Mouse (Mus musculus) neural tube, embryonic 14.5 days (tissue): ENCODE results near the gene Smim20. TPM values are rescaled to one million over a fixed set of nuclear protein-coding genes. Genes with fewer than 3 reads are reported as not detected.

ENCODE experiments used
- ATAC-seq: fragments of 200-750 bp; cut with Nextera tagmentation; 2 replicates; pipeline ENCODE4 v1.8.0; 2017; ENCODE audit warnings: low read depth, mild to moderate bottlenecking, moderate TSS enrichment, moderate library complexity
- H3K27ac ChIP-seq: fragments of 300-500 bp; sonication (generic); 2 replicates; pipeline ENCODE4 v1.5.1; 2014; ENCODE audit warnings: low read depth, mild to moderate bottlenecking, control low read depth, low read length, moderate library complexity, mixed read lengths
- H3K27me3 ChIP-seq: fragments of 300-500 bp; sonication (generic); 2 replicates; pipeline ENCODE4 v1.6.1; 2014; ENCODE audit warnings: low read length; ENCODE audit not compliant: control insufficient read depth, insufficient read depth
- H3K36me3 ChIP-seq: fragments of 300-500 bp; sonication (generic); 2 replicates; pipeline ENCODE4 v1.6.1; 2014; ENCODE audit warnings: low read length, mixed read lengths; ENCODE audit not compliant: control insufficient read depth, insufficient read depth
- H3K4me1 ChIP-seq: fragments of 300-500 bp; sonication (generic); 2 replicates; pipeline ENCODE4 v1.6.1; 2014; ENCODE audit warnings: low read length; ENCODE audit not compliant: control insufficient read depth, insufficient read depth
- H3K4me2 ChIP-seq: fragments of 300-500 bp; sonication (generic); 2 replicates; pipeline ENCODE4 v1.6.1; 2014; ENCODE audit warnings: mild to moderate bottlenecking, low read depth, low read length, control low read depth
- H3K4me3 ChIP-seq: fragments of 300-500 bp; sonication (generic); 2 replicates; pipeline ENCODE4 v1.5.1; 2014; ENCODE audit warnings: low read depth, low read length, control low read depth, mixed read lengths
- H3K9ac ChIP-seq: fragments of 300-500 bp; sonication (generic); replicated peaks from 2 replicates; pipeline ENCODE4 v1.6.1; 2014; ENCODE audit warnings: low read depth, mild to moderate bottlenecking, control low read depth, low read length, mixed read lengths
- H3K9me3 ChIP-seq: fragments of 300-500 bp; sonication (generic); 2 replicates; pipeline ENCODE4 v1.6.1; 2016; ENCODE audit warnings: low read length; ENCODE audit not compliant: control insufficient read depth
- WGBS: fragments of 180-500 bp; shearing (Covaris S2); extraction: QIAGEN DNeasy Blood & Tissue Kit; methylation state at CpG from one replicate; pipeline ENCODE4 v1.1.7; 2014; 5-methylcytosine and 5-hydroxymethylcytosine counted together
- polyA plus RNA-seq: library from polyadenylated mRNA; unstranded; fragments of >200 nt; fragmentation: Nextera tagmentation; extraction: Ambion mirVana; gene quantifications from 2 replicates; pipeline ENCODE4 v1.2.1, GENCODE M21; 2014

Smim20 gene
- polyA plus RNA-seq, 1 experiment from 2014 or later: 93.4 TPM

DNA sequence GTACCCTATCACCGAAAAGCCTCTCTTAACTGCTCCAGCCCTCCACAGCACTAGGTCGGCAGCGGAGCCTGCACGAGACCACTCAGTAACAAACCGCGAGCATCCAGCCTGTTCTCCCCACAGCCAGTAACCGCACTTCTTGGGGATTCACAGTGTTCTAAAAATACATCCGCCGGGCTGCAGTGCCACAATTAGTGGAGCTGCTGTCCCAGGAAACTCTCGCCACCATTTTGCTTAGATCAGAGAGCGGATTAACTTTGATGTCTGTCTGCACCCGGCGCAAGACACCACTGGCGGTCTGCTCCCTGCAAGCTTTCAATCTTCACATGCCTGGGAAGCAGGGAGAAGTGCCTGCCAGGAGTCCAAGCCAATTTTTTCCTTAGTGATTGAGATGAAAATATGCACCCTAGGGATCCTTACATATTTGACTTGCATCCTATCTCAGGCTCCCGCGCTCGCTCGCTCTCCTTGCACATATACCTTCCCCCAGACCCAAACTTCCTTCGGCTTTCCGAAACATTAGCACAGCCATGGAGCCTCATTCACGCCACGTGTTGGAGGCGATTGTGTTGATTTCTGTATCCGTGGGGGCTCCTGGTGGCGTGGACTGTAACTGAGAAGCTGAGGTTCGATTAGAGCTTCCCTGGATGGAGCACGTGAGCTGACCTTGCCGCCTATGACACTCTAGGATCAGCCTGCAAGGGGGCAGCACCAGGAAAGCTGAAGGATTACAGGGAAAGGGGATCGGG lies 8.7 kb upstream of the Smim20 start:
- peak overlapping the region; percentile 79 for H3K4me2 ChIP-seq
- H3K9ac ChIP-seq: 0 out of 2 replicates have a peak overlapping the region, but pooled peaks have one; percentile 8
- H3K9me3 ChIP-seq: no peaks in the 10 kb centered on the region
- WGBS: 6% methylated on average over 29 of the region's 29 CpGs
- H3K36me3 ChIP-seq: no peaks in the 10 kb centered on the region
- peak; percentile 66 for ATAC-seq
- 0 out of 2 replicates have a peak, but pooled peaks cover 3% of the 10 kb centered on the region for H3K27me3 ChIP-seq
- 0 out of 2 replicates have a peak, but pooled peaks cover 5% of the 10 kb centered on the region for H3K4me1 ChIP-seq
- peak overlapping the region; percentile 20 for H3K4me3 ChIP-seq
- H3K27ac ChIP-seq: no peak overlapping the region; the same call in 1 of the 2 replicates

DNA sequence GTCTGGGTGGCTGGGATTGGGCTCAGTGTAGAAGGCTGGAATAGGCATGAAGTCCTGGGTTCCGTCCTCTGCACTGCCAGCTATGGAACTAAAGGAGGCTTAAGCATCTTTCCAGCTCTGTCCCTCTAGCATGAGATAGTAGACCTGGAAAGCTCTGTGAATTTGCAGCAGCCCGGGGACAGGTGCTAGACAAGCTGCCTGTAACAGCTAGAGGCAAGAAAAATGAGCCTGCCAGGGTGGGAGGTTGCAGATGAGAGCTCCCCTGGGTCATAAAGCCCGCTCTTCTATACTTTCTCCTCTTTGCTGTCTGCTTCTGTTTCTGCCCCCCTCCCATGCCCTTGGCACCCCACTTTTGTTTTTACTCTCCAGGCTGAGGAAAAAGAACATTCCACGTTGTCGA lies 7.0 kb upstream of the Smim20 start:
- H3K4me2 ChIP-seq: no peak overlapping the region

DNA sequence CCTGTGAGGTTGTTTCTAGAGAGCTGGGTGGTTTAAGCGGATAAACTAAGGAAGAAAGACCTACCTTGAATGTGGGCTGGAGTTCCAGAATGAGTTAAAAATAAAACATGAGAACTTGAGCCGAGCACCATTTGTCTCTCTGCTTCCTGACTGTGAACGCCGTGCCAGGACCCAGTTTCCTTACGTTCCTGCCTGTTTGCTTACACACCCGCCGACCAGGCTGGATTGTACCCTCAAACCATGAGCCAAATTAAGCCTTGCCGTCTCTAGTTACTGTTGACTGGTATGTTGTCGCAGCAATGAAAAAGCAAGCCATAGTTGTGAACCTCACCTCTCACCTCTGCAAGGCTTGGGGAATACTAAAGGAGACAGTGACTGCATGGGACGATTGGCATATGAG lies 4.9 kb upstream of the Smim20 start:
- Histone ChIP-seq H3K4me2 (no peak overlapping the region), H3K36me3 (no peaks in the 10 kb centered on the region), H3K9me3 (no peaks in the 10 kb centered on the region), H3K4me3 (no peak overlapping the region), H3K9ac (no peak overlapping the region), H3K4me1 (0 out of 2 replicates have a peak, but pooled peaks cover 5% of the 10 kb centered on the region), H3K27me3 (0 out of 2 replicates have a peak, but pooled peaks cover 3% of the 10 kb centered on the region), H3K27ac (no peak overlapping the region)
- ATAC-seq: no peak
- 82% methylated on average over 10 of the region's 10 CpGs for WGBS

More for the DNA sequence above, 7.0 kb upstream of the Smim20 start:
- H3K36me3 ChIP-seq: no peaks in the 10 kb centered on the region
- no peak for ATAC-seq
- H3K4me1 ChIP-seq: 0 out of 2 replicates have a peak, but pooled peaks cover 5% of the 10 kb centered on the region
- H3K27me3 ChIP-seq: 0 out of 2 replicates have a peak, but pooled peaks cover 3% of the 10 kb centered on the region
- 50% methylated on average over 5 of the region's 5 CpGs for WGBS
- H3K9me3 ChIP-seq: no peaks in the 10 kb centered on the region
- H3K4me3 ChIP-seq: no peak overlapping the region
- H3K9ac ChIP-seq: no peak overlapping the region
- H3K27ac ChIP-seq: no peak overlapping the region

DNA sequence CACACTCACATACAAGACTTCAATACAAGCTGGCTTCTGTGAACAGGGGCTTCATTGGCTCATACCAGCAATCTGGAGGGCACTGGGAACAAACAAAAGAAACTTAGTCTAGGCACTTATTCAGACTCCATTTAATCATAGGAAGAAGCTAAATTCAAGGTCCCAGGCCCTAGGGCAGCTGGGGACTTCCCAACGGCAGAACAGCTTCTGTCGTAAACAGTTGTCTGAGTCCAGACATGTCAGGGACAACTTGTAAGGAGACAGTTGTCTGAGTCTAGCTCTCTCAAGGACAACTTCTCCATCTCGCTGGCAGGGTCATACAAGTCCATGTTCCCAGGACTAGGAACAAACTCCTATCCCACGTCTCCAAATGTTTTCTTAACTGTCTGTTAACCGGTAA lies 2.8 kb upstream of the Smim20 start:
- no peaks in the 10 kb centered on the region for H3K4me1 ChIP-seq
- no peak for ATAC-seq
- H3K27me3 ChIP-seq: no peaks in the 10 kb centered on the region
- H3K4me2 ChIP-seq: no peak overlapping the region
- WGBS: 84% methylated on average over 5 of the region's 5 CpGs
- no peak overlapping the region for H3K9ac ChIP-seq
- no peak overlapping the region for H3K27ac ChIP-seq
- H3K9me3 ChIP-seq: no peaks in the 10 kb centered on the region
- no peaks in the 10 kb centered on the region for H3K36me3 ChIP-seq
- H3K4me3 ChIP-seq: no peak overlapping the region

- no peak for ATAC-seq
- no peaks in the 10 kb centered on the region for H3K36me3 ChIP-seq
- H3K4me2 ChIP-seq: no peak overlapping the region
- H3K9ac ChIP-seq: no peak overlapping the region
- no peaks in the 10 kb centered on the region for H3K9me3 ChIP-seq
- no peaks in the 10 kb centered on the region for H3K27me3 ChIP-seq
- H3K4me3 ChIP-seq: no peak overlapping the region
- 61% methylated on average over 12 of the region's 12 CpGs for WGBS
- no peak overlapping the region for H3K27ac ChIP-seq
- no peaks in the 10 kb centered on the region for H3K4me1 ChIP-seq
These were observed 1.1 kb upstream of the Smim20 start for GRCm38 (mm10) chr5:53265740-53266139.

DNA sequence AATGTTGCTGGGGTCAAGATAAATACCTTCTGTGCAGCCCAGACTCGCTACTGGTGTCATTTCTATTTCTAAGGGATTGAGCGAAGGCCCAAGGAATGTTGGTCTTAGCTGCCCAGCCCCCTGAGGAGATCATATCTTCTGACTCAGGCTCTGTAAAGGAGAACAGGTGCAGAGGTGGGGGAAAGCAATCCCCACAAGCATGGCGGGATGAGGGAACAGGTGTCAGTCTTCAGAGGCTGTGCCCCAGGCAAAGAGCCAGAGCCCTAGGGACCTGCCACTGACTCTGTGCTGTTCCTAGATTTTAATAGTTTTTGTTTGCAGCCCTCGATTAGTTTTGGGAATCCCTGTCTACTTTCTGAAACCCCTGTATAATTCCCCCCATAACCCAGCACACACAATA lies 702 bp upstream of the Smim20 start:
- 0 out of 2 replicates have a peak, but pooled peaks have one; percentile 1 for ATAC-seq
- Histone ChIP-seq H3K4me1 (no peaks in the 10 kb centered on the region), H3K9ac (no peak overlapping the region), H3K4me3 (no peak overlapping the region), H3K36me3 (no peaks in the 10 kb centered on the region), H3K4me2 (no peak overlapping the region), H3K9me3 (no peaks in the 10 kb centered on the region), H3K27ac (no peak overlapping the region), H3K27me3 (no peaks in the 10 kb centered on the region)
- WGBS: 75% methylated on average over 4 of the region's 4 CpGs

- no peak overlapping the region for H3K4me3 ChIP-seq
- no peak for ATAC-seq
- H3K9me3 ChIP-seq: no peaks in the 10 kb centered on the region
- no peaks in the 10 kb centered on the region for H3K4me1 ChIP-seq
- H3K27ac ChIP-seq: no peak overlapping the region
- WGBS: 66% methylated on average over 6 of the region's 6 CpGs
- no peak overlapping the region for H3K9ac ChIP-seq
- H3K4me2 ChIP-seq: no peak overlapping the region; the same call in 1 of the 2 replicates
- no peaks in the 10 kb centered on the region for H3K36me3 ChIP-seq
- H3K27me3 ChIP-seq: no peaks in the 10 kb centered on the region
These were observed 1.3 kb downstream of the Smim20 start for GRCm38 (mm10) chr5:53268095-53268692.

DNA sequence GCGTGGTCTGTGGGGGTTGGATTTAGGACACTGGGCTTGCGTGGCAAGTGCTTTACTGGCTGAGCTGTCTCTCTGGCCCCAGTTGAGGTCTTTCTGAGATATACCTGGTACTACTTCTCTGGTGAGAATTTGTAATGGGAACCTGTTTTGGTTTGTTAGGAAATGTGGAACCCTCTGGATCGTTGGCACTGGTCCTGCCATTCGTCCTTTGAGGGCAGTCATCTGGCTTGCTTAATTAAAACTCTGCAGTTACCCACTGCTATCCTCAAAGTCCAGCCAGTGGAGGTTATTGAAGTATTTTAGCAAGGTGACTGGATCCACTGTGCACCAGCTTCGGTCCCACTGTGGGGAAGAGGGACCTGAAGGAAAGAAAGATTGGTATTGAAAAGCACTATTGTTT lies 2.9 kb downstream of the Smim20 start:
- no peaks in the 10 kb centered on the region for H3K36me3 ChIP-seq
- no peak overlapping the region for H3K9ac ChIP-seq
- no peaks in the 10 kb centered on the region for H3K27me3 ChIP-seq
- H3K4me3 ChIP-seq: no peak overlapping the region
- ATAC-seq: no peak
- H3K27ac ChIP-seq: no peak overlapping the region
- peaks cover under 1% of the 10 kb centered on the region; the same call in 1 of the 2 replicates for H3K4me1 ChIP-seq
- no peaks in the 10 kb centered on the region for H3K9me3 ChIP-seq
- H3K4me2 ChIP-seq: no peak overlapping the region
- 89% methylated on average over 5 of the region's 5 CpGs for WGBS
